Mouse (Mus musculus): ENCODE results near the gene Odc1. TPM values are rescaled to one million over a fixed set of nuclear protein-coding genes. Genes with fewer than 3 reads are reported as not detected.

Odc1 gene
- polyA plus RNA-seq, 1 experiment = 398 TPM

DNA sequence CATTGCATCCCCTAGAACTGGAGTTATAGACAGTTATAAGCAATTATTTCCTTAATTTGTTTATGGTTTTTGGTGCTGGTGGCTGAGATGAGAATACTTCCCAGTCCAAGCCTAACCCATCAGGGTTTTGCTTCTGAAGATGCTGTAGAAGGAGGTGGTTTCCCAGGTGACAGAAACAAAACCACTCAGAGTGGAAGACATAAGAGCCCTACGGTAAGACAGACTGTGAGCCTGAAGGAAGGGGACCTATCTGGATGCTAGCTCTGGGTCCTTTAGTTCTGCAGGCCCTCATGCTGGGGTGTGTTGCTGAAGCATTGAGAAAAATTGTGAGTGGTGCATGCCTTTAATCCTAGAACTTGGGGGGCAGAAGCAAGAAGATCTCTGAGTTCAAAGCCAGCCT lies 35.3 kb upstream of the Odc1 start:
- Histone ChIP-seq H3K27me3 (ENCODE audit: control insufficient read depth, insufficient read depth, low read length) (no peaks in the 10 kb centered on the region), H3K27ac (ENCODE audit: control insufficient read depth, insufficient read depth, low read depth, low read length) (no peak overlapping the region), H3K4me3 (ENCODE audit: control insufficient read depth, low read depth, low read length) (no peak overlapping the region), H3K4me1 (ENCODE audit: control insufficient read depth, insufficient read depth, low read length) (no peaks in the 10 kb centered on the region; the same call in 1 of the 2 replicates), H3K36me3 (ENCODE audit: control insufficient read depth, insufficient read depth, low read length) (no peaks in the 10 kb centered on the region)
- no peak for TF ChIP-seq CTCF (IDR thresholded peaks at IDR 0.05; ENCODE audit: control insufficient read depth, insufficient read depth, insufficient replicate concordance, low read depth, low read length)
- TF ChIP-seq POLR2A (IDR thresholded peaks at IDR 0.05; ENCODE audit: control insufficient read depth, low read depth, low read length) = no peak

DNA sequence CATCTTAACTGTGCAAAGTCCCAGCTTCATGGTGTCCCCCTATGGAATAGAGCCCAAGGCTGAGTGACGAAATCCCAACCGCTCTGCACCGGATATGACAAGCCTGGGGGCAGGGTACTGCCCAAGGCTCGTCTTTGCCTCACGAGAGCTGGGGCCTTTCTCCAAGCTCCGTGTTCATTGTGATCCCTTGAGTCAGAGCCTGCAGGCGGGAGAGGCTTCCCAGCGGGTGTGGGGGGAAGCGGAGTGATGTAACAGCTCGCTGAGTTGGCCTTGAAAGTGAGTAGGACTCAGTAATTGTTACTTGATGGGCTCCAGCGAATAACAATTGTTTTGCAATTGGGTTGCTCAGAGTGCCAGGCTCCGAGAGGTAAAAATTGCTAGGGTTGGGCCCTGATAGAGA lies 34.4 kb upstream of the Odc1 start:
- no peaks in the 10 kb centered on the region; the same call in 1 of the 2 replicates for H3K4me1 ChIP-seq (ENCODE audit: control insufficient read depth, insufficient read depth, low read length)
- no peaks in the 10 kb centered on the region for H3K27me3 ChIP-seq (ENCODE audit: control insufficient read depth, insufficient read depth, low read length)
- no peak overlapping the region for H3K4me3 ChIP-seq (ENCODE audit: control insufficient read depth, low read depth, low read length)
- TF ChIP-seq POLR2A (IDR thresholded peaks at IDR 0.05; ENCODE audit: control insufficient read depth, low read depth, low read length) (no peak), CTCF (IDR thresholded peaks at IDR 0.05; ENCODE audit: control insufficient read depth, insufficient read depth, insufficient replicate concordance, low read depth, low read length) (no peak)
- H3K27ac ChIP-seq (ENCODE audit: control insufficient read depth, insufficient read depth, low read depth, low read length) = peak overlapping the region; percentile 25
- H3K36me3 ChIP-seq (ENCODE audit: control insufficient read depth, insufficient read depth, low read length) = no peaks in the 10 kb centered on the region

DNA sequence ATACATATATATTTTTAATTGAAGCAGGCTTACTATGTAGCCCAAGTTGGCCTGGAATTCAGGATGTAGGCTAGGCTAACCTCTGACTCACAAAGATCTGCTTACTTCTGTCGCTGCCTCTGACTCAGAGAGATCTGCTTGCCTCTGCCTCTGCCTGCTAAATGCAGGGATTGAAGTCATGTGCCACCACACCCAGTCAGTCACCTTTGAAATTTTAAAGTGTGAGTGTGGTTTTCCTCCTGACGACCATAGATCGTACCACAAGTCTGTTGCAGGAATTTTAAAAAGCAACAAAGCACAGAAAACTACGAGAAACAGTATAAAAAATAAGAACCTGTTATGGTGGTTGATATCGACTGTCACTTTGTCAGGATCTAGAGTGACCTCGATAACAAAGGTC lies 33.6 kb upstream of the Odc1 start:
- no peak overlapping the region for H3K27ac ChIP-seq (ENCODE audit: control insufficient read depth, insufficient read depth, low read depth, low read length)
- H3K27me3 ChIP-seq (ENCODE audit: control insufficient read depth, insufficient read depth, low read length) = no peaks in the 10 kb centered on the region
- no peak for TF ChIP-seq POLR2A (IDR thresholded peaks at IDR 0.05; ENCODE audit: control insufficient read depth, low read depth, low read length)
- no peak for TF ChIP-seq CTCF (IDR thresholded peaks at IDR 0.05; ENCODE audit: control insufficient read depth, insufficient read depth, insufficient replicate concordance, low read depth, low read length)
- H3K36me3 ChIP-seq (ENCODE audit: control insufficient read depth, insufficient read depth, low read length) = no peaks in the 10 kb centered on the region
- no peaks in the 10 kb centered on the region; the same call in 1 of the 2 replicates for H3K4me1 ChIP-seq (ENCODE audit: control insufficient read depth, insufficient read depth, low read length)
- no peak overlapping the region for H3K4me3 ChIP-seq (ENCODE audit: control insufficient read depth, low read depth, low read length)

- Histone ChIP-seq H3K27ac (ENCODE audit: control insufficient read depth, insufficient read depth, low read depth, low read length) (no peak overlapping the region), H3K4me1 (ENCODE audit: control insufficient read depth, insufficient read depth, low read length) (no peaks in the 10 kb centered on the region; the same call in 1 of the 2 replicates), H3K36me3 (ENCODE audit: control insufficient read depth, insufficient read depth, low read length) (no peaks in the 10 kb centered on the region), H3K4me3 (ENCODE audit: control insufficient read depth, low read depth, low read length) (no peak overlapping the region), H3K27me3 (ENCODE audit: control insufficient read depth, insufficient read depth, low read length) (no peaks in the 10 kb centered on the region)
- no peak for TF ChIP-seq CTCF (IDR thresholded peaks at IDR 0.05; ENCODE audit: control insufficient read depth, insufficient read depth, insufficient replicate concordance, low read depth, low read length)
- no peak for TF ChIP-seq POLR2A (IDR thresholded peaks at IDR 0.05; ENCODE audit: control insufficient read depth, low read depth, low read length)
These were observed 15.4 kb upstream of the Odc1 start for GRCm38 (mm10) chr12:17529180-17529579.

- no peak overlapping the region for H3K27ac ChIP-seq (ENCODE audit: control insufficient read depth, insufficient read depth, low read depth, low read length)
- TF ChIP-seq CTCF (IDR thresholded peaks at IDR 0.05; ENCODE audit: control insufficient read depth, insufficient read depth, insufficient replicate concordance, low read depth, low read length) = no peak
- TF ChIP-seq POLR2A (IDR thresholded peaks at IDR 0.05; ENCODE audit: control insufficient read depth, low read depth, low read length) = no peak
- H3K4me1 ChIP-seq (ENCODE audit: control insufficient read depth, insufficient read depth, low read length) = no peaks in the 10 kb centered on the region; the same call in 1 of the 2 replicates
- H3K4me3 ChIP-seq (ENCODE audit: control insufficient read depth, low read depth, low read length) = no peak overlapping the region
- H3K36me3 ChIP-seq (ENCODE audit: control insufficient read depth, insufficient read depth, low read length) = no peaks in the 10 kb centered on the region
- H3K27me3 ChIP-seq (ENCODE audit: control insufficient read depth, insufficient read depth, low read length) = no peaks in the 10 kb centered on the region
These were observed 14.9 kb upstream of the Odc1 start for GRCm38 (mm10) chr12:17529726-17530125.

GRCm38 (mm10) chr12:17530825-17531224 lies 13.8 kb upstream of the Odc1 start:
- Histone ChIP-seq H3K27me3 (ENCODE audit: control insufficient read depth, insufficient read depth, low read length) (no peaks in the 10 kb centered on the region), H3K36me3 (ENCODE audit: control insufficient read depth, insufficient read depth, low read length) (no peaks in the 10 kb centered on the region), H3K4me1 (ENCODE audit: control insufficient read depth, insufficient read depth, low read length) (no peaks in the 10 kb centered on the region; the same call in 1 of the 2 replicates), H3K27ac (ENCODE audit: control insufficient read depth, insufficient read depth, low read depth, low read length) (no peak overlapping the region), H3K4me3 (ENCODE audit: control insufficient read depth, low read depth, low read length) (no peak overlapping the region)
- TF ChIP-seq POLR2A (IDR thresholded peaks at IDR 0.05; ENCODE audit: control insufficient read depth, low read depth, low read length) (no peak), CTCF (IDR thresholded peaks at IDR 0.05; ENCODE audit: control insufficient read depth, insufficient read depth, insufficient replicate concordance, low read depth, low read length) (no peak)

DNA sequence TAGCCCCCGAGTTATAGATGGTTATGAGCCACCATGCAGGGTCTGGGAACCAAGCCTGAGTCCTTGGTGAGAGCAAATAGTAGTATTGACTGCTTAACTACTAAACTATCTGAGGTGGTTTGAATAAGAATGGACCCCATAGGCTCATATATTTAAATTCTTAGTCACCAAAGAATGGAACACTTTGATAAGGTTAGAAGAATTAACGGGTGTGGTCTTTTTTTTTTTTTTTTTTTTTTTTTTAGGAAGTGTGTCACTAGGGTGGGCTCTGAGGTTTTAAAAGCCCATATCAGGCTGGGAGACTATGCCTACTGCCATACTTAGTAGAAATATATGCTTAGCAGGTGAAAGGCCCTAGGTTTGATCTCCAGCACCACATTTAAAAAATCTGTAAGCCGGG lies 8.4 kb upstream of the Odc1 start:
- no peak overlapping the region for H3K27ac ChIP-seq (ENCODE audit: control insufficient read depth, insufficient read depth, low read depth, low read length)
- no peaks in the 10 kb centered on the region for H3K4me1 ChIP-seq (ENCODE audit: control insufficient read depth, insufficient read depth, low read length)
- no peaks in the 10 kb centered on the region for H3K27me3 ChIP-seq (ENCODE audit: control insufficient read depth, insufficient read depth, low read length)
- no peaks in the 10 kb centered on the region for H3K36me3 ChIP-seq (ENCODE audit: control insufficient read depth, insufficient read depth, low read length)
- TF ChIP-seq POLR2A (IDR thresholded peaks at IDR 0.05; ENCODE audit: control insufficient read depth, low read depth, low read length) (no peak), CTCF (IDR thresholded peaks at IDR 0.05; ENCODE audit: control insufficient read depth, insufficient read depth, insufficient replicate concordance, low read depth, low read length) (no peak)
- no peak overlapping the region for H3K4me3 ChIP-seq (ENCODE audit: control insufficient read depth, low read depth, low read length)

- H3K27me3 ChIP-seq (ENCODE audit: control insufficient read depth, insufficient read depth, low read length) = no peaks in the 10 kb centered on the region
- H3K4me3 ChIP-seq (ENCODE audit: control insufficient read depth, low read depth, low read length) = no peak overlapping the region
- H3K4me1 ChIP-seq (ENCODE audit: control insufficient read depth, insufficient read depth, low read length) = no peaks in the 10 kb centered on the region
- no peak for TF ChIP-seq CTCF (IDR thresholded peaks at IDR 0.05; ENCODE audit: control insufficient read depth, insufficient read depth, insufficient replicate concordance, low read depth, low read length)
- no peak for TF ChIP-seq POLR2A (IDR thresholded peaks at IDR 0.05; ENCODE audit: control insufficient read depth, low read depth, low read length)
- no peaks in the 10 kb centered on the region for H3K36me3 ChIP-seq (ENCODE audit: control insufficient read depth, insufficient read depth, low read length)
- no peak overlapping the region for H3K27ac ChIP-seq (ENCODE audit: control insufficient read depth, insufficient read depth, low read depth, low read length)
These were observed 7.4 kb upstream of the Odc1 start for GRCm38 (mm10) chr12:17537147-17537546.
